Mouse (Mus musculus): Measurements from ENCODE around the gene Zbtb48.

DNA sequence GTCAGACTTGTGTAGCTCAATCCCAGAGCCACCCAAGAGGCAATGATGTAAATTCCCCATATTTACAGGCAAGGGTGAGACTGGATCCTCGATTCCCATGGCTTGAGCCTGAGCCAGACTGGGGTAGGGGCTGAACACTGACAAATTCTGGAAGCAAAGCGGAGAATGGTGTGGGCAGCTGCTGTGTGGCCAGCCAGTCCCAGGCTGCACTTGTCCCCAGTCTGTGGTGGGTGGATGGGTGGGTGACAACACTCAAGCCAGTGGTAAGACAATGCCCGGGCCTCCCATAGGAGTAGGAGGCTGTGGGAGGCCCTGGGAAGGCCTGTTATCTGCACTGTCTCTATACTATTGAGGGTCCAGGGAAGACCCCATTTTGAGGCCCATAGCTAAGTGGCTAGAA is 41.8 kb upstream of the Zbtb48 start:
- TF ChIP-seq POLR2A (IDR thresholded peaks at IDR 0.05; ENCODE audit: insufficient read depth, low read depth, low read length) (no peak), CTCF (IDR thresholded peaks at IDR 0.05; ENCODE audit: insufficient read depth, low read depth, low read length) (no peak)
